Mouse (Mus musculus) cerebellum, postnatal 4 days (tissue): ENCODE data around the gene Tmem273.

Source experiments
- DNase-seq, 2 experiments: peaks; one replicate each; pipeline ENCODE4 v3.0.0; 2022; ENCODE audit warnings: low spot score in 2 of 2, mixed read lengths in 1 of 2

Tmem273 gene

GRCm38 (mm10) chr14:32812429-32812828 lies 26.7 kb downstream of the Tmem273 start:
- no peak for DNase-seq

GRCm38 (mm10) chr14:32814961-32815360 lies 29.2 kb downstream of the Tmem273 start:
- no peak for DNase-seq

GRCm38 (mm10) chr14:32816533-32816932 lies 30.8 kb downstream of the Tmem273 start:
- DNase-seq = no peak

GRCm38 (mm10) chr14:32817258-32817657 lies 31.5 kb downstream of the Tmem273 start:
- DNase-seq = no peak

GRCm38 (mm10) chr14:32819297-32819696 lies 33.5 kb downstream of the Tmem273 start:
- DNase-seq = no peak

GRCm38 (mm10) chr14:32822812-32823211 lies 37.0 kb downstream of the Tmem273 start:
- DNase-seq = no peak

- DNase-seq = no peak
Observed at GRCm38 (mm10) chr14:32823861-32824260, 38.1 kb downstream of the Tmem273 start.

GRCm38 (mm10) chr14:32824267-32825150 lies 38.7 kb downstream of the Tmem273 start:
- DNase-seq = no peak

- no peak for DNase-seq
Observed at GRCm38 (mm10) chr14:32825426-32826032, 39.8 kb downstream of the Tmem273 start.

- DNase-seq = no peak
Observed at GRCm38 (mm10) chr14:32827165-32827564, 41.4 kb downstream of the Tmem273 start.

GRCm38 (mm10) chr14:32827994-32828650 lies 42.4 kb downstream of the Tmem273 start:
- peak in 1 of 2 experiments; percentile 12 for DNase-seq

GRCm38 (mm10) chr14:32833847-32834246 lies 48.1 kb downstream of the Tmem273 start, which contains the start of gene Fam170b:
Gene Fam170b (plus strand): TSS chr14:32833962.
- no peak for DNase-seq

GRCm38 (mm10) chr14:32835181-32835580 lies 49.4 kb downstream of the Tmem273 start:
- no peak for DNase-seq

- no peak for DNase-seq
Observed at GRCm38 (mm10) chr14:32835596-32835995, 49.8 kb downstream of the Tmem273 start.

- DNase-seq = no peak
Observed at GRCm38 (mm10) chr14:32836191-32836590, 50.4 kb downstream of the Tmem273 start.

GRCm38 (mm10) chr14:32842052-32842451 lies 56.3 kb downstream of the Tmem273 start:
- no peak for DNase-seq

- DNase-seq = no peak
Observed at GRCm38 (mm10) chr14:32854059-32854458, 68.3 kb downstream of the Tmem273 start.

GRCm38 (mm10) chr14:32856246-32856645 lies 70.5 kb downstream of the Tmem273 start:
- DNase-seq = no peak

GRCm38 (mm10) chr14:32856681-32857328 lies 71.0 kb downstream of the Tmem273 start, which contains the start of gene Vstm4:
Gene Vstm4 (plus strand): TSS chr14:32856756.
- peak in 1 of 2 experiments; percentile 56 for DNase-seq

- DNase-seq = no peak
Observed at GRCm38 (mm10) chr14:32858361-32858760, 72.6 kb downstream of the Tmem273 start.

GRCm38 (mm10) chr14:32858941-32859510 lies 73.3 kb downstream of the Tmem273 start:
- DNase-seq = no peak
